Mouse (Mus musculus) myocyte (in vitro differentiated cells): ENCODE data around the gene Slc39a11.

Experiments used
- POLR2A ChIP-seq: IDR thresholded peaks from one replicate; pipeline ENCODE4 v1.6.1; 2011; ENCODE audit warnings: low read depth, mild to moderate bottlenecking, control low read depth, moderate library complexity; ENCODE audit not compliant: insufficient read length
- POLR2AphosphoS2 ChIP-seq: IDR thresholded peaks from one replicate; pipeline ENCODE4 v1.6.1; 2011; ENCODE audit warnings: low read depth, control low read depth; ENCODE audit not compliant: insufficient read length
- REST ChIP-seq: IDR thresholded peaks from one replicate; pipeline ENCODE4 v1.6.1; 2011; ENCODE audit warnings: mild to moderate bottlenecking, control low read depth, moderate library complexity; ENCODE audit not compliant: insufficient read depth, insufficient read length

DNA sequence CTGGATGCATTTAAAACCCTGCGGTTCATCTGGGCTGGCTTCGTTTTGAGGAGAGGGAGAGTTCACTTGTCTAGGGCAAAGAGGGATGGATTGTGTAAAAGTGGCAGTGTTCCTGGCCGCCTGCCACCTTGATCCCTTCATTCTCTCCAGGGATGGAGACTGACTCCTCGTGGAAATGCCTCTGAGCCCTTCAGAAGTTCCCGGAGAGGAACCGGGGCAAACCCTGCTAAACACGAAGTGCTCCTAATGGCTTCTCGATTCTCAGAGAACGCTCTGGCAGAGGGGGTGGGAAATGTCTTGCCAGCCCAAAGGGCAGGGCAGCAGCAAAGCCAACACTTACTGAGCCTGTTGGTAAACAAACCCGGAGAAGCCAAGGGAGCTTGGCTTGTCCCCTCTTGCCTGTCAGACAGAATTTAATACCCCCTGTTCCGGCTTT lies 366.5 kb downstream of the Slc39a11 start:
- TF ChIP-seq POLR2A, result no peak
- TF ChIP-seq POLR2AphosphoS2, result no peak
- no peak for TF ChIP-seq REST
